Mouse (Mus musculus) heart, adult 9 months (tissue): ENCODE measurements around the gene Itga1.

ENCODE experiments used
- DNase-seq, 2 experiments: peaks; one replicate each; pipeline ENCODE4 v3.0.0; 2022; ENCODE audit warnings: low spot score in 2 of 2

Itga1 gene

GRCm38 (mm10) chr13:115099381-115099780 lies 2.4 kb downstream of the Itga1 start:
- no peak for DNase-seq

- no peak for DNase-seq
Measured at GRCm38 (mm10) chr13:115098227-115098626, 3.5 kb downstream of the Itga1 start.

- DNase-seq = no peak
Measured at GRCm38 (mm10) chr13:115096965-115097364, 4.8 kb downstream of the Itga1 start.

- peak in 1 of 2 experiments; percentile 28 for DNase-seq
Measured at GRCm38 (mm10) chr13:115096216-115096615, 5.5 kb downstream of the Itga1 start.

- DNase-seq = no peak
Measured at GRCm38 (mm10) chr13:115095392-115095791, 6.4 kb downstream of the Itga1 start.

GRCm38 (mm10) chr13:115091511-115091910 lies 10.3 kb downstream of the Itga1 start:
- DNase-seq = no peak

GRCm38 (mm10) chr13:115090977-115091445 lies 10.8 kb downstream of the Itga1 start:
- no peak for DNase-seq

GRCm38 (mm10) chr13:115090069-115090976 lies 11.4 kb downstream of the Itga1 start, which contains the start of gene Pelo:
Gene Pelo, minus strand, starts transcription at chr13:115090186.
- peak; percentile 98 for DNase-seq

- DNase-seq = peak; percentile 30 to 39
Measured at GRCm38 (mm10) chr13:115089395-115090025, 12.3 kb downstream of the Itga1 start.

- DNase-seq = no peak
Measured at GRCm38 (mm10) chr13:115089020-115089394, 12.8 kb downstream of the Itga1 start.

- no peak for DNase-seq
Measured at GRCm38 (mm10) chr13:115085974-115086373, 15.8 kb downstream of the Itga1 start.

GRCm38 (mm10) chr13:115082339-115082738 lies 19.4 kb downstream of the Itga1 start:
- no peak for DNase-seq

- DNase-seq = no peak
Measured at GRCm38 (mm10) chr13:115079996-115080585, 21.7 kb downstream of the Itga1 start.

GRCm38 (mm10) chr13:115078997-115079685 lies 22.6 kb downstream of the Itga1 start:
- DNase-seq = no peak

- peak; percentile 32 to 51 for DNase-seq
Measured at GRCm38 (mm10) chr13:115077346-115078134, 24.2 kb downstream of the Itga1 start.

- peak in 1 of 2 experiments; percentile 26 for DNase-seq
Measured at GRCm38 (mm10) chr13:115072386-115072785, 29.4 kb downstream of the Itga1 start.

- DNase-seq = peak; percentile 46 to 49
Measured at GRCm38 (mm10) chr13:115071431-115071830, 30.3 kb downstream of the Itga1 start.

GRCm38 (mm10) chr13:115067968-115068330 lies 33.8 kb downstream of the Itga1 start:
- DNase-seq = no peak

GRCm38 (mm10) chr13:115067324-115067967 lies 34.3 kb downstream of the Itga1 start:
- DNase-seq = no peak

- DNase-seq = no peak
Measured at GRCm38 (mm10) chr13:115057555-115057954, 44.2 kb downstream of the Itga1 start.
